Mouse (Mus musculus) midbrain, embryonic 11.5 days (tissue): Measurements from ENCODE around the gene Hist1h3b. TPM values are rescaled to one million over a fixed set of nuclear protein-coding genes. Genes with fewer than 3 reads are reported as not detected.
"Not testable (repeated sequence)": the region's sequence is repeated elsewhere in the genome, so short reads cannot be mapped to it uniquely, and the experiment has no call there.

Source experiments
- ATAC-seq: fragments of 200-750 bp; cut with Nextera tagmentation; 2 replicates; pipeline ENCODE4 v1.8.0; 2017; ENCODE audit warnings: moderate TSS enrichment, moderate library complexity; ENCODE audit not compliant: low FRiP score
- DNase-seq: peaks from one replicate; pipeline ENCODE4 v3.0.0; 2015; ENCODE audit warnings: low spot score; ENCODE audit errors: missing footprints
- H3K27ac ChIP-seq: fragments of 300-500 bp; sonication (generic); 2 replicates; pipeline ENCODE4 v1.5.1; 2014; ENCODE audit warnings: low read depth, low read length
- H3K27me3 ChIP-seq: fragments of 300-500 bp; sonication (generic); 2 replicates; pipeline ENCODE4 v1.6.1; 2014; ENCODE audit warnings: mild to moderate bottlenecking, low read length, moderate library complexity, mixed read lengths; ENCODE audit not compliant: control insufficient read depth, insufficient read depth
- H3K36me3 ChIP-seq: fragments of 300-500 bp; sonication (generic); 2 replicates; pipeline ENCODE4 v1.6.1; 2014; ENCODE audit warnings: mild to moderate bottlenecking, low read length, moderate library complexity, mixed read lengths; ENCODE audit not compliant: control insufficient read depth, insufficient read depth
- H3K4me1 ChIP-seq: fragments of 300-500 bp; sonication (generic); 2 replicates; pipeline ENCODE4 v1.6.1; 2014; ENCODE audit warnings: low read length; ENCODE audit not compliant: control insufficient read depth, insufficient read depth
- H3K4me2 ChIP-seq: fragments of 300-500 bp; sonication (generic); 2 replicates; pipeline ENCODE4 v1.6.1; 2014; ENCODE audit warnings: mild to moderate bottlenecking, moderate library complexity
- H3K4me3 ChIP-seq: fragments of 300-500 bp; sonication (generic); 2 replicates; pipeline ENCODE4 v1.5.1; 2014; ENCODE audit warnings: low read depth, low read length
- H3K9ac ChIP-seq: fragments of 300-500 bp; sonication (generic); 2 replicates; pipeline ENCODE4 v1.6.1; 2014; ENCODE audit warnings: low read length
- H3K9me3 ChIP-seq: fragments of 300-500 bp; sonication (generic); 2 replicates; pipeline ENCODE4 v1.6.1; 2016; ENCODE audit warnings: low read length; ENCODE audit not compliant: control insufficient read depth
- WGBS: fragments of 180-500 bp; shearing (Covaris S2); extraction: QIAGEN DNeasy Blood & Tissue Kit; methylation state at CpG from one replicate; pipeline ENCODE4 v1.1.7; 2014; 5-methylcytosine and 5-hydroxymethylcytosine counted together
- polyA plus RNA-seq: library from polyadenylated mRNA; unstranded; fragments of >200 nt; fragmentation: Nextera tagmentation; extraction: Ambion mirVana; gene quantifications from 2 replicates; pipeline ENCODE4 v1.2.1, GENCODE M21; 2014

The Hist1h3b gene
- polyA plus RNA-seq, 1 experiment from 2014 or later: 13.2 TPM

DNA sequence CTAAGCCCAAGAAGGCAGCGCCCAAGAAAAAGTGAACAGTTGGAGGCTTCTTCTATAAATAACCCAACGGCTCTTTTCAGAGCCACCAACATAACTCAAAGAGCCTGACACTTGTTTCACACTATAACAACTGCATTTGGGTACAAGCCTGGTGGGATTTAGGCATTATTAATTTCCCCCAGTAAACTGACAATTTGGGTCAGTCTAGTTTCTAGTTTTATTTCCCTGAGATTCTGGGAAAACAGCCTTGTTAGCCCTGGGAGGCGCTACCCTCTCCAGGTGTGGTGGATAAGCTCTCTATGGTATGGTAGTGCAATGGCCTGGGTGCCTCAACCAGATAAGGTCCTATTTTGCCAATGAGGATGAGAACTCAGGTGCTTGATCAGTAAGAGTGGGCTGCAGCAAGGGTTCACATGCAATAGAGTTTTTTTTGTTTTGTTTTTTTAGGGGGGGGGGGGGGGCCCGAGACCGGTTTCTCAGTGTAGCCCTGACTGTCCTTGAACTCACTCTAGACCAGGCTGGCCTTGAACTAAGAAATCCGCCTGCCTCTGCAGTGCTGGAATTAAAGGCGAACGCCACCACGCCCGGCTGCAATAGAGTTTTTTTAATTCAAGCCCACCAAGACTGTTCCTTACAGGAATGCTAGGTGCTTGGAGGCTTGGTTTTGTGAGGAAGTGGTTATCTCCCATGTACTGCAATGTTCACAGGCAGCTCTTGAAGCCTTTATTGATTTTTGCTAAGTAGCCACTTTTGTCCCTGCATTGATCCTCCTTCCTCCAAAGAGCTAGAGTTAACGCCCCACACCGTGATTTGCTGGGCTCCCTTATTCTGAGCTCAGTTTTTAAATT is 12.5 kb downstream of the Hist1h3b start:
- no peaks in the 10 kb centered on the region for H3K9me3 ChIP-seq
- H3K4me1 ChIP-seq: peaks cover 23% of the 10 kb centered on the region
- no peaks in the 10 kb centered on the region for H3K36me3 ChIP-seq
- DNase-seq: peak; percentile 94
- peak overlapping the region; percentile 77 for H3K9ac ChIP-seq
- H3K27me3 ChIP-seq: no peaks in the 10 kb centered on the region
- ATAC-seq: no peak
- WGBS: 25% methylated on average over 12 of the region's 12 CpGs
- H3K4me3 ChIP-seq: peak overlapping the region; percentile 52
- H3K27ac ChIP-seq: peak overlapping the region; percentile 83
- peak overlapping the region; percentile 82 for H3K4me2 ChIP-seq

DNA sequence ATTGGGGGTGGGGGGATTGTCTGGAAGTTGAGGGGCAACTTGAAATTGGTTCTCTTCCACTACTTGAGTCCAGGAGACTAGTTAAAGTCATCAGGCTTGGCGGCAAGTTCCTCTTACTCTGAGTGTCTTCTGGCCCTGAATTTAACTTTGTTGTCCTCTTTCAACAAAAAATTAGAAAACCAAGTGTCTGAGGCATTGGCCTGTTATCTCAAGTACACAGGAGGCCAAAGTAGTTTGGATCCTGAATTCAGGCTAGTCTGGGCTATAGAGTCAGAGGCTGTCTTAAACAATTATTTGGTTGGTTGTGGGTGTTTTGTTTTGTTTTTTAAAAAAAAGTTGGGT is 13.1 kb downstream of the Hist1h3b start:
- Histone ChIP-seq H3K27me3 (no peaks in the 10 kb centered on the region), H3K4me3 (no peak overlapping the region), H3K4me1 (peaks cover 18% of the 10 kb centered on the region), H3K36me3 (no peaks in the 10 kb centered on the region), H3K9me3 (no peaks in the 10 kb centered on the region), H3K27ac (no peak overlapping the region), H3K9ac (no peak overlapping the region), H3K4me2 (no peak overlapping the region)
- DNase-seq: no peak
- ATAC-seq: no peak
- WGBS: 74% methylated on average over 1 of the region's 1 CpGs

- Histone ChIP-seq H3K27me3 (no peaks in the 10 kb centered on the region), H3K4me1 (peaks cover 11% of the 10 kb centered on the region), H3K4me2 (no peak overlapping the region), H3K9me3 (no peaks in the 10 kb centered on the region), H3K27ac (no peak overlapping the region), H3K9ac (no peak overlapping the region), H3K36me3 (no peaks in the 10 kb centered on the region), H3K4me3 (no peak overlapping the region)
- ATAC-seq (no peak), DNase-seq (no peak)
Measured at GRCm38 (mm10) chr13:23766772-23767171, 14.7 kb downstream of the Hist1h3b start.

- H3K27ac ChIP-seq: no peak overlapping the region
- H3K4me2 ChIP-seq: no peak overlapping the region
- no peak overlapping the region for H3K4me3 ChIP-seq
- no peaks in the 10 kb centered on the region for H3K9me3 ChIP-seq
- 47% methylated on average over 5 of the region's 5 CpGs for WGBS
- no peak overlapping the region for H3K9ac ChIP-seq
- H3K36me3 ChIP-seq: no peaks in the 10 kb centered on the region
- peaks cover 6% of the 10 kb centered on the region for H3K4me1 ChIP-seq
- ATAC-seq (no peak), DNase-seq (no peak)
- no peaks in the 10 kb centered on the region for H3K27me3 ChIP-seq
Measured at GRCm38 (mm10) chr13:23768834-23769397, 16.8 kb downstream of the Hist1h3b start.

GRCm38 (mm10) chr13:23769613-23770012 is 17.5 kb downstream of the Hist1h3b start, which contains the start of gene Trim38:
TSS of gene Trim38 (plus strand) at chr13:23769913.
- 84% methylated on average over 2 of the region's 2 CpGs for WGBS
- not testable (repeated sequence) for H3K9me3 ChIP-seq, DNase-seq, H3K4me2 ChIP-seq, H3K4me1 ChIP-seq, H3K36me3 ChIP-seq, H3K27me3 ChIP-seq, H3K9ac ChIP-seq, H3K4me3 ChIP-seq, ATAC-seq, H3K27ac ChIP-seq

GRCm38 (mm10) chr13:23772561-23773313 is 20.7 kb downstream of the Hist1h3b start:
- H3K9me3 ChIP-seq: no peaks in the 10 kb centered on the region
- no peaks in the 10 kb centered on the region for H3K27me3 ChIP-seq
- no peaks in the 10 kb centered on the region for H3K4me1 ChIP-seq
- no peak overlapping the region for H3K27ac ChIP-seq
- DNase-seq (peak; percentile 90), ATAC-seq (peak; percentile 97)
- no peaks in the 10 kb centered on the region for H3K36me3 ChIP-seq
- no peak overlapping the region for H3K4me3 ChIP-seq
- no peak overlapping the region for H3K9ac ChIP-seq
- WGBS: 25% methylated on average over 21 of the region's 21 CpGs
- H3K4me2 ChIP-seq: peak overlapping the region; percentile 28

GRCm38 (mm10) chr13:23778339-23778738 is 26.3 kb downstream of the Hist1h3b start:
- no peaks in the 10 kb centered on the region for H3K4me1 ChIP-seq
- H3K4me2 ChIP-seq: no peak overlapping the region
- no peak overlapping the region for H3K9ac ChIP-seq
- H3K27me3 ChIP-seq: no peaks in the 10 kb centered on the region
- no peak overlapping the region for H3K4me3 ChIP-seq
- no peak for DNase-seq
- H3K36me3 ChIP-seq: no peaks in the 10 kb centered on the region
- no peaks in the 10 kb centered on the region for H3K9me3 ChIP-seq
- ATAC-seq: no peak
- 96% methylated on average over 7 of the region's 7 CpGs for WGBS
- no peak overlapping the region for H3K27ac ChIP-seq

- no peaks in the 10 kb centered on the region for H3K36me3 ChIP-seq
- DNase-seq: no peak
- no peak overlapping the region for H3K9ac ChIP-seq
- no peak overlapping the region for H3K27ac ChIP-seq
- ATAC-seq: no peak
- H3K4me3 ChIP-seq: no peak overlapping the region
- H3K4me1 ChIP-seq: no peaks in the 10 kb centered on the region
- WGBS: 83% methylated on average over 4 of the region's 4 CpGs
- H3K27me3 ChIP-seq: no peaks in the 10 kb centered on the region
- H3K4me2 ChIP-seq: no peak overlapping the region
- no peaks in the 10 kb centered on the region for H3K9me3 ChIP-seq
Measured at GRCm38 (mm10) chr13:23779025-23779424, 27.0 kb downstream of the Hist1h3b start.

DNA sequence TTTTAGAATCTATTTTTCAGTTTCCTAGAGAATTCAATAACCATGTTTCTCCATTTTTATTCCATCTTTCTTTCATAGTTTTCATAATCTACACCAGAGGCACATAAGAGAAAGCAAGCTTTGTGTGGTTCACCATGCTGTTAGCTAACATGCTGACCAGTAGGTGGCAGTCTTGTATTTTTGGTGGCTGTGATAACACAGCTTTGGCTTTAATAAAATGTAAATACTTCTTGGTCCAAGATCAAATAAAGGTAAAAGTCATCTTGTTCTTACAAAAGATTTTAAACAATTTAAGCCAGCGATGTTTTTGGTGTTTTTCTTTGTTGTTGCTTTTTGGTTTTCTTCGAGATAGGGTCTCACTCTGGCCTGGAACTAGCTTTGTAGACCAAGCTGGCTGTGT is 40.5 kb downstream of the Hist1h3b start:
- WGBS: 55% methylated on average over 2 of the region's 2 CpGs
- peak; percentile 91 for DNase-seq
- no peak overlapping the region for H3K9ac ChIP-seq

More for the DNA sequence above, 40.5 kb downstream of the Hist1h3b start:
- H3K27ac ChIP-seq: no peak overlapping the region
- H3K4me1 ChIP-seq: no peaks in the 10 kb centered on the region
- H3K27me3 ChIP-seq: no peaks in the 10 kb centered on the region
- no peak overlapping the region for H3K4me3 ChIP-seq
- ATAC-seq: no peak
- no peaks in the 10 kb centered on the region for H3K9me3 ChIP-seq
- no peak overlapping the region for H3K4me2 ChIP-seq
- no peaks in the 10 kb centered on the region for H3K36me3 ChIP-seq
